Mouse (Mus musculus) B cell, adult 2 months (primary cell): ENCODE results near the gene Hid1.
A peak's percentile ranks its signal among the peaks of the same experiment; 100 is the strongest.
"Not testable (repeated sequence)": the region's sequence is repeated elsewhere in the genome, so short reads cannot be mapped to it uniquely, and the experiment has no call there.

Experiments
- DNase-seq, 2 experiments: peaks; one replicate each; pipeline ENCODE4 v3.0.0; 2022

Gene Hid1

GRCm38 (mm10) chr11:115367395-115367944, at the start of gene Hid1:
Gene Hid1 (minus strand): TSS chr11:115367756.
- peak; percentile 89 to 90 for DNase-seq

- no peak for DNase-seq
These were observed 42.0 kb upstream of the Hid1 start for GRCm38 (mm10) chr11:115409556-115409955.

- no peak for DNase-seq
These were observed 40.8 kb upstream of the Hid1 start for GRCm38 (mm10) chr11:115408266-115408920.

- DNase-seq, result no peak
These were observed 39.4 kb upstream of the Hid1 start for GRCm38 (mm10) chr11:115406858-115407401.

GRCm38 (mm10) chr11:115405723-115406122, 38.2 kb upstream of the Hid1 start:
- no peak for DNase-seq

- peak; percentile 86 to 90 for DNase-seq
These were observed 36.0 kb upstream of the Hid1 start, which contains the start of gene Mrpl58 for GRCm38 (mm10) chr11:115403338-115404124. Gene Mrpl58 (plus strand): TSS chr11:115403752.

GRCm38 (mm10) chr11:115400630-115401391, 33.3 kb upstream of the Hid1 start:
- no peak for DNase-seq

GRCm38 (mm10) chr11:115400126-115400525, 32.6 kb upstream of the Hid1 start:
- DNase-seq, result no peak

GRCm38 (mm10) chr11:115398085-115398484, 30.5 kb upstream of the Hid1 start:
- DNase-seq, result no peak

- no peak for DNase-seq
These were observed 26.3 kb upstream of the Hid1 start for GRCm38 (mm10) chr11:115393721-115394325.

GRCm38 (mm10) chr11:115391358-115391757, 23.8 kb upstream of the Hid1 start:
- no peak for DNase-seq

- not testable (repeated sequence) for DNase-seq
These were observed 19.3 kb upstream of the Hid1 start for GRCm38 (mm10) chr11:115386859-115387258.

- DNase-seq, result no peak
These were observed 17.0 kb upstream of the Hid1 start for GRCm38 (mm10) chr11:115384587-115384986.

- DNase-seq, result no peak
These were observed 16.3 kb upstream of the Hid1 start for GRCm38 (mm10) chr11:115383701-115384474.

- DNase-seq, result no peak
These were observed 15.3 kb upstream of the Hid1 start for GRCm38 (mm10) chr11:115382891-115383290.

GRCm38 (mm10) chr11:115381743-115382539, 14.4 kb upstream of the Hid1 start, which contains the start of gene Cdr2l:
Gene Cdr2l (plus strand): TSS chr11:115381916.
- peak; percentile 27 to 30 for DNase-seq

GRCm38 (mm10) chr11:115381276-115381675, 13.7 kb upstream of the Hid1 start:
- no peak for DNase-seq

GRCm38 (mm10) chr11:115377854-115378253, 10.3 kb upstream of the Hid1 start:
- DNase-seq, result no peak

- no peak for DNase-seq
These were observed 9.7 kb upstream of the Hid1 start for GRCm38 (mm10) chr11:115377254-115377653.

- DNase-seq, result no peak
These were observed 9.2 kb upstream of the Hid1 start for GRCm38 (mm10) chr11:115376722-115377121.
